Mouse (Mus musculus) limb, embryonic 14.5 days (tissue): Measurements from ENCODE around the gene Ccdc69. TPM values are rescaled to one million over a fixed set of nuclear protein-coding genes. Genes with fewer than 3 reads are reported as not detected.
"Not testable (repeated sequence)": the region's sequence is repeated elsewhere in the genome, so short reads cannot be mapped to it uniquely, and the experiment has no call there.

Experiments used
- ATAC-seq: fragments of 200-750 bp; cut with Nextera tagmentation; 2 replicates; pipeline ENCODE4 v1.8.0; 2017; ENCODE audit warnings: low read depth, moderate number of reproducible peaks, moderate TSS enrichment; ENCODE audit not compliant: low FRiP score
- DNase-seq: peaks from one replicate; pipeline ENCODE4 v3.0.0-alpha.2; 2015; ENCODE audit warnings: low spot score
- H3K27ac ChIP-seq: fragments of 300-500 bp; sonication (generic); replicated peaks from 2 replicates; pipeline ENCODE4 v1.5.1; 2014; ENCODE audit warnings: low read depth, mild to moderate bottlenecking, low read length, moderate library complexity, mixed read lengths
- H3K27me3 ChIP-seq: fragments of 300-500 bp; sonication (generic); 2 replicates; pipeline ENCODE4 v1.6.1; 2014; ENCODE audit warnings: low read length, mixed read lengths; ENCODE audit not compliant: control insufficient read depth, insufficient read depth
- H3K36me3 ChIP-seq: fragments of 300-500 bp; sonication (generic); 2 replicates; pipeline ENCODE4 v1.6.1; 2014; ENCODE audit warnings: mild to moderate bottlenecking, low read length, moderate library complexity, mixed read lengths; ENCODE audit not compliant: control insufficient read depth, insufficient read depth
- H3K4me1 ChIP-seq: fragments of 300-500 bp; sonication (generic); 2 replicates; pipeline ENCODE4 v1.6.1; 2014; ENCODE audit warnings: antibody characterized with exemption, low read length, mixed read lengths; ENCODE audit not compliant: control insufficient read depth, insufficient read depth
- H3K4me2 ChIP-seq: fragments of 300-500 bp; sonication (generic); replicated peaks from 2 replicates; pipeline ENCODE4 v1.6.1; 2014; ENCODE audit warnings: low read depth, mild to moderate bottlenecking, low read length, moderate library complexity; ENCODE audit not compliant: severe bottlenecking
- H3K4me3 ChIP-seq: fragments of 300-500 bp; sonication (generic); replicated peaks from 2 replicates; pipeline ENCODE4 v1.5.1; 2014; ENCODE audit warnings: low read length
- H3K9ac ChIP-seq: fragments of 300-500 bp; sonication (generic); 2 replicates; pipeline ENCODE4 v1.6.1; 2014; ENCODE audit warnings: mild to moderate bottlenecking, low read depth, low read length, moderate library complexity; ENCODE audit not compliant: severe bottlenecking
- H3K9me3 ChIP-seq: fragments of 300-500 bp; sonication (generic); 2 replicates; pipeline ENCODE4 v1.6.1; 2016; ENCODE audit warnings: low read length; ENCODE audit not compliant: control insufficient read depth
- POLR2A ChIP-seq: fragments of 200-500 bp; IDR thresholded peaks from 2 replicates; pipeline ENCODE4 v1.8.0; 2012; ENCODE audit warnings: inconsistent platforms, mild to moderate bottlenecking, moderate library complexity, borderline replicate concordance; ENCODE audit not compliant: insufficient read depth, insufficient read length; ENCODE audit errors: extremely low read depth
- WGBS: fragments of 180-500 bp; shearing (Covaris S2); extraction: QIAGEN DNeasy Blood & Tissue Kit; methylation state at CpG from one replicate; pipeline ENCODE4 v1.1.7; 2014; 5-methylcytosine and 5-hydroxymethylcytosine counted together
- polyA plus RNA-seq, 2 experiments: library from polyadenylated mRNA; depleted of rRNA in 1 of 2; stranded (reverse) in 1 of 2; unstranded in 1 of 2; fragments of >200 nt; fragmentation: Nextera tagmentation in 1 of 2; extraction: Ambion mirVana in 1 of 2; gene quantifications; 2 replicates each; pipeline versions ENCODE4 v1.2.1 to v1.2.3; 2012 to 2014

The Ccdc69 gene
- polyA plus RNA-seq, 2 experiments = 1.1 to 1.6 TPM

- Histone ChIP-seq H3K4me3 (no peak overlapping the region), H3K27ac (no peak overlapping the region), H3K9me3 (no peaks in the 10 kb centered on the region), H3K4me1 (no peaks in the 10 kb centered on the region), H3K27me3 (no peaks in the 10 kb centered on the region), H3K9ac (no peak overlapping the region), H3K4me2 (no peak overlapping the region), H3K36me3 (no peaks in the 10 kb centered on the region)
- no peak for TF ChIP-seq POLR2A
- DNase-seq = no peak
- ATAC-seq = no peak
- WGBS = 87% methylated on average over 2 of the region's 2 CpGs
Observed at GRCm38 (mm10) chr11:55117031-55117430, 39.1 kb upstream of the Ccdc69 start.

- no peak for TF ChIP-seq POLR2A
- DNase-seq (no peak), ATAC-seq (no peak)
- 94% methylated on average over 3 of the region's 3 CpGs for WGBS
- H3K36me3 ChIP-seq = no peaks in the 10 kb centered on the region
- H3K4me2 ChIP-seq = no peak overlapping the region
- H3K4me3 ChIP-seq = no peak overlapping the region
- H3K9ac ChIP-seq = no peak overlapping the region
- no peaks in the 10 kb centered on the region for H3K4me1 ChIP-seq
- no peak overlapping the region for H3K27ac ChIP-seq
- no peaks in the 10 kb centered on the region for H3K9me3 ChIP-seq
- H3K27me3 ChIP-seq = no peaks in the 10 kb centered on the region
Observed at GRCm38 (mm10) chr11:55116004-55116403, 38.1 kb upstream of the Ccdc69 start.

- Histone ChIP-seq H3K27me3 (no peaks in the 10 kb centered on the region), H3K36me3 (no peaks in the 10 kb centered on the region), H3K27ac (no peak overlapping the region), H3K4me1 (peaks cover 6% of the 10 kb centered on the region; the same call in 1 of the 2 replicates), H3K9me3 (no peaks in the 10 kb centered on the region), H3K9ac (no peak overlapping the region), H3K4me3 (no peak overlapping the region), H3K4me2 (no peak overlapping the region)
- TF ChIP-seq POLR2A = no peak
- WGBS = 78% methylated on average over 2 of the region's 2 CpGs
- ATAC-seq = no peak
- no peak for DNase-seq
Observed at GRCm38 (mm10) chr11:55114291-55114690, 36.4 kb upstream of the Ccdc69 start.

- H3K4me2 ChIP-seq, H3K4me3 ChIP-seq, H3K36me3 ChIP-seq, H3K9me3 ChIP-seq, H3K9ac ChIP-seq, ATAC-seq, H3K27ac ChIP-seq, H3K27me3 ChIP-seq, DNase-seq, H3K4me1 ChIP-seq: not testable (repeated sequence)
- 25% methylated on average over 4 of the region's 4 CpGs for WGBS
Observed at GRCm38 (mm10) chr11:55113861-55114250, 35.9 kb upstream of the Ccdc69 start.

- ATAC-seq (no peak), DNase-seq (no peak)
- peaks cover 6% of the 10 kb centered on the region; the same call in 1 of the 2 replicates for H3K4me1 ChIP-seq
- H3K36me3 ChIP-seq = no peaks in the 10 kb centered on the region
- H3K9me3 ChIP-seq = no peaks in the 10 kb centered on the region
- no peak overlapping the region for H3K9ac ChIP-seq
- no peak overlapping the region for H3K4me2 ChIP-seq
- no peak overlapping the region for H3K4me3 ChIP-seq
- TF ChIP-seq POLR2A = no peak
- no peak overlapping the region for H3K27ac ChIP-seq
- 66% methylated on average over 7 of the region's 7 CpGs for WGBS
- no peaks in the 10 kb centered on the region for H3K27me3 ChIP-seq
Observed at GRCm38 (mm10) chr11:55113209-55113860, 35.4 kb upstream of the Ccdc69 start.
